Comparison of ENCODE assay signal across 7 mouse cellular contexts in the genomic region with DNA sequence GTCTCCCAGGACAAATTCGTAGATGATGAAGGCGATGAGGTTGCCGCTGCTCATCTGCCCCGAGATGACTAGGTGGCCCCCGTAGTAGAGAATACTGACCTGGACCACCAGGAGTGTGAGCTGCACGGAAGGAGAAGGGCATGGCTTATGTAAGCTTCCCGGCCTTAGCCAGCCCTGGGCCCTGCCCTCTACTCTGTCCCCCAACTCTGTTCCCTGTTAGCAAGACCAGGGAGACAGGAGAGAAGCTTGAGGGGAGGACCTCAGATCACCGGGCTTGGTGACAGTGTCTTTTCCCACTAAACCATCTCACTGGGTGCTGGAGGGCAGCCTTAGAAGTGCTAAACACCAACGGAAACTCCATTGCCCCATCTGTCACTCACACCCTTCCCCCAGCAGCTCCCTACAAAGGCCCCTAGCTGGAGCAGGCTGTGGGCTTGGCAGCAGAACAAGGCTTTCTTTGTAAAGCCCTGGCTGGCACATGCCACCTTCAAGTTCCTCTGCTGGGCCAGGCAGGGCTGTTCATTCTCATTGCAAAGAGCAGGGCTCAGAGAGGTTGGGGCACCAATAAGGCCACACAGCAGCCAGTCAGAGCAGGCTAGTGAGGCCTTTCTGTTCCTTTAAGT. TPM values are rescaled to one million over a fixed set of nuclear protein-coding genes. Genes with fewer than 3 reads are reported as not detected.
A peak's percentile ranks its signal among the peaks of the same experiment; 100 is the strongest.
DNase-seq lines count a peak whose midpoint lies in the region.

No protein-coding gene starts in this region.

- peak; percentile 88 for DNase-seq in Muller cell, postnatal 12 days (ENCODE audit: inconsistent ontology term)
- peak; percentile 28 for DNase-seq in cerebellum, adult 11 months
- peak; percentile 41 to 77 for DNase-seq in frontal cortex, postnatal 14 days (ENCODE audit: low spot score in 2 of 2)
- peak; percentile 52 to 78 for DNase-seq in left cerebral cortex, adult 9 months (ENCODE audit: low spot score in 2 of 2)
- peak; percentile 33 for DNase-seq in retina, embryonic 14.5 days (ENCODE audit: low spot score)
- no peak for DNase-seq in kidney, adult 8-10 months
- no peak for DNase-seq in urinary bladder, adult 2 months (ENCODE audit: low spot score)

RNA-seq across cellular contexts. Expression of a gene that starts 16.7 kb away (rescaled TPM):
- 2.2 and 3.8 TPM in 2 replicates for polyA plus RNA-seq in urinary bladder, adult 2 months (2012; rRNA removed)

RNA-seq across cellular contexts. Expression of a gene that starts 33.2 kb away (rescaled TPM):
- polyA plus RNA-seq in urinary bladder, adult 2 months (2012; rRNA removed) = 24.8 and 32.2 TPM in 2 replicates

RNA-seq across cellular contexts. Expression of a gene that starts 37.0 kb away (rescaled TPM):
- polyA plus RNA-seq in urinary bladder, adult 2 months (2012; rRNA removed) = 62.5 and 67.0 TPM in 2 replicates

RNA-seq across cellular contexts. Expression of a gene that starts 46.8 kb away (rescaled TPM):
- polyA plus RNA-seq in urinary bladder, adult 2 months (2012; rRNA removed) = 34.2 and 38.8 TPM in 2 replicates

Comparison
In these comparisons a context has a peak if more than half of its experiments do, and no peak if none do; other contexts are left out.
1. DNase-seq: peak in Muller cell, postnatal 12 days (single experiment), cerebellum, adult 11 months (single experiment), frontal cortex, postnatal 14 days (2 of 2), left cerebral cortex, adult 9 months (2 of 2) and retina, embryonic 14.5 days (single experiment); none in kidney, adult 8-10 months (0 of 2) and urinary bladder, adult 2 months (single experiment).